ENCODE assay signal across 21 mouse cellular contexts in genomic region chr16:11385150-11385549, GRCm38 (mm10).
DNase-seq lines count a peak whose midpoint lies in the region; ATAC-seq and TF ChIP-seq lines count a peak whose summit lies in the region.
"Had no signal": no experiment of that assay in that cellular context is flagged by ENCODE, and none has a peak within 500 bp of the region (broad histone marks: within the 10 kb centered on the region; RNA-seq: fewer than 3 reads in every experiment).

No protein-coding gene starts in this region.

- no peaks in the 10 kb centered on the region for H3K4me1 ChIP-seq in kidney, postnatal 0 days (replicated peaks; ENCODE audit: insufficient read depth, low read length)
- H3K4me1 ChIP-seq in spleen, adult 2 months (ENCODE audit: control insufficient read depth, insufficient read depth, insufficient read length): peaks cover 35% of the 10 kb centered on the region; the same call in 1 of the 2 replicates
- no peaks in the 10 kb centered on the region for H3K4me1 ChIP-seq in hindbrain, postnatal 0 days (ENCODE audit: insufficient read depth, low read length)
- H3K4me1 ChIP-seq: embryonic facial prominence, embryonic 12.5 days; kidney, embryonic 15.5 days had no signal

- TF ChIP-seq CTCF in kidney, postnatal 0 days (IDR thresholded peaks at IDR 0.05; ENCODE audit: low read depth): no peak
- no peak for TF ChIP-seq CTCF in spleen, adult 2 months (IDR thresholded peaks at IDR 0.05; ENCODE audit: extremely low read depth, insufficient read depth, insufficient read length, insufficient replicate concordance)
- TF ChIP-seq CTCF in hindbrain, postnatal 0 days (IDR thresholded peaks at IDR 0.05; ENCODE audit: low read depth): no peak

- no peak overlapping the region for H3K4me3 ChIP-seq in kidney, postnatal 0 days (replicated peaks; ENCODE audit: low read depth, low read length)
- no peak overlapping the region for H3K4me3 ChIP-seq in spleen, adult 2 months (ENCODE audit: extremely low read depth, insufficient read depth, insufficient read length)
- H3K4me3 ChIP-seq in hindbrain, postnatal 0 days (ENCODE audit: low read length): no peak overlapping the region
- H3K4me3 ChIP-seq: embryonic facial prominence, embryonic 12.5 days; forebrain, embryonic 15.5 days; heart, adult 2 months; heart, embryonic 12.5 days; hindbrain, embryonic 13.5 days; kidney, embryonic 15.5 days; limb, embryonic 13.5 days had no signal

- DNase-seq in kidney, postnatal 0 days (ENCODE audit: low spot score): no peak
- DNase-seq in kidney, postnatal 36 days: no peak
- DNase-seq in spleen, adult 2 months (ENCODE audit: low read depth in 1 of 2, low spot score in 2 of 2): no peak
- DNase-seq in spleen, postnatal 36 days (ENCODE audit: low spot score in 2 of 2): no peak
- peak; percentile 19 for DNase-seq in testis, postnatal 14 days (ENCODE audit: low spot score)
- DNase-seq in hindbrain, postnatal 0 days (ENCODE audit: low spot score): no peak
- no peak for DNase-seq in kidney, adult 9 months
- DNase-seq: cerebellum, adult 11 months; cerebellum, postnatal 36 days; embryo, embryonic 11 days; heart, postnatal 4 days; kidney, adult 11 months; midbrain, embryonic 14.5 days had no signal

- no peak for ATAC-seq in kidney, postnatal 0 days (replicated peaks; ENCODE audit: low FRiP score, low read depth)
- 0 out of 2 replicates have a peak, but pooled peaks have one; percentile 9 for ATAC-seq in common myeloid progenitor, adult 5-6 weeks (replicated peaks; ENCODE audit: low read depth, poor library complexity, severe bottlenecking)
- no peak for ATAC-seq in hindbrain, postnatal 0 days

- peak overlapping the region; percentile 16; the same call in 1 of the 2 replicates for H3K27ac ChIP-seq in kidney, postnatal 0 days
- H3K27ac ChIP-seq in spleen, adult 2 months (ENCODE audit: insufficient read depth, low read length): peak overlapping the region; percentile 78
- no peak overlapping the region for H3K27ac ChIP-seq in hindbrain, postnatal 0 days
- H3K27ac ChIP-seq: embryonic facial prominence, embryonic 12.5 days; heart, adult 2 months; hindbrain, embryonic 13.5 days; kidney, embryonic 15.5 days; limb, embryonic 13.5 days had no signal

- 76% methylated on average over 5 of the region's 5 CpGs for WGBS in kidney, postnatal 0 days
- 36% methylated on average over 5 of the region's 5 CpGs for WGBS in spleen, adult 2 months
- WGBS in hindbrain, postnatal 0 days: 73% methylated on average over 5 of the region's 5 CpGs

- TF ChIP-seq POLR2A in spleen, adult 2 months (IDR thresholded peaks at IDR 0.05; ENCODE audit: low read depth, low read length): no peak

- H3K9ac ChIP-seq in kidney, postnatal 0 days (ENCODE audit: low read depth, low read length): no peak overlapping the region
- no peak overlapping the region for H3K9ac ChIP-seq in hindbrain, postnatal 0 days (replicated peaks; ENCODE audit: low read length)
- H3K9ac ChIP-seq: embryonic facial prominence, embryonic 12.5 days; forebrain, embryonic 15.5 days; heart, embryonic 12.5 days; hindbrain, embryonic 13.5 days; kidney, embryonic 15.5 days; limb, embryonic 13.5 days had no signal

- H3K4me2 ChIP-seq in kidney, postnatal 0 days (ENCODE audit: low read length): no peak overlapping the region
- H3K4me2 ChIP-seq in hindbrain, postnatal 0 days (ENCODE audit: low read depth, low read length): no peak overlapping the region
- H3K4me2 ChIP-seq: embryonic facial prominence, embryonic 12.5 days; forebrain, embryonic 15.5 days; heart, embryonic 12.5 days; hindbrain, embryonic 13.5 days; kidney, embryonic 15.5 days; limb, embryonic 13.5 days had no signal

- H3K27me3 ChIP-seq in kidney, postnatal 0 days (ENCODE audit: insufficient read depth, low read length): no peaks in the 10 kb centered on the region
- no peaks in the 10 kb centered on the region for H3K27me3 ChIP-seq in spleen, adult 2 months (ENCODE audit: control insufficient read depth, insufficient read depth, low read length)
- H3K27me3 ChIP-seq in hindbrain, postnatal 0 days (ENCODE audit: insufficient read depth, low read length): no peaks in the 10 kb centered on the region
- H3K27me3 ChIP-seq: embryonic facial prominence, embryonic 12.5 days; forebrain, embryonic 15.5 days; heart, embryonic 12.5 days; hindbrain, embryonic 13.5 days; kidney, embryonic 15.5 days; limb, embryonic 13.5 days had no signal

- H3K9me3 ChIP-seq in kidney, postnatal 0 days (replicated peaks; ENCODE audit: low read length): no peaks in the 10 kb centered on the region
- no peaks in the 10 kb centered on the region for H3K9me3 ChIP-seq in hindbrain, postnatal 0 days (ENCODE audit: low read length)
- H3K9me3 ChIP-seq: embryonic facial prominence, embryonic 12.5 days; forebrain, embryonic 15.5 days; heart, embryonic 12.5 days; hindbrain, embryonic 13.5 days; kidney, embryonic 15.5 days; limb, embryonic 13.5 days had no signal

- H3K36me3 ChIP-seq in kidney, postnatal 0 days (ENCODE audit: insufficient read depth, low read length): no peaks in the 10 kb centered on the region
- H3K36me3 ChIP-seq in spleen, adult 2 months (ENCODE audit: control insufficient read depth, insufficient read depth, low read length): no peaks in the 10 kb centered on the region
- H3K36me3 ChIP-seq in hindbrain, postnatal 0 days (ENCODE audit: insufficient read depth, low read length): no peaks in the 10 kb centered on the region
- H3K36me3 ChIP-seq: embryonic facial prominence, embryonic 12.5 days; forebrain, embryonic 15.5 days; heart, embryonic 12.5 days; hindbrain, embryonic 13.5 days; limb, embryonic 13.5 days had no signal
